Mouse (Mus musculus) 3134 (cell line): ENCODE results near the gene Gbp2b.
"Not testable (repeated sequence)": the region's sequence is repeated elsewhere in the genome, so short reads cannot be mapped to it uniquely, and the experiment has no call there.

Experiments
- DNase-seq: peaks from one replicate; pipeline ENCODE4 v3.0.0-alpha.2; 2011; ENCODE audit warnings: low spot score; ENCODE audit not compliant: insufficient read length; ENCODE audit errors: extremely low read depth

The Gbp2b gene

GRCm38 (mm10) chr3:142620111-142620955 lies 25.7 kb downstream of the Gbp2b start, which contains the start of gene Gbp2:
Gene Gbp2, plus strand, starts transcription at chr3:142620602.
- DNase-seq: peak; percentile 75

DNA sequence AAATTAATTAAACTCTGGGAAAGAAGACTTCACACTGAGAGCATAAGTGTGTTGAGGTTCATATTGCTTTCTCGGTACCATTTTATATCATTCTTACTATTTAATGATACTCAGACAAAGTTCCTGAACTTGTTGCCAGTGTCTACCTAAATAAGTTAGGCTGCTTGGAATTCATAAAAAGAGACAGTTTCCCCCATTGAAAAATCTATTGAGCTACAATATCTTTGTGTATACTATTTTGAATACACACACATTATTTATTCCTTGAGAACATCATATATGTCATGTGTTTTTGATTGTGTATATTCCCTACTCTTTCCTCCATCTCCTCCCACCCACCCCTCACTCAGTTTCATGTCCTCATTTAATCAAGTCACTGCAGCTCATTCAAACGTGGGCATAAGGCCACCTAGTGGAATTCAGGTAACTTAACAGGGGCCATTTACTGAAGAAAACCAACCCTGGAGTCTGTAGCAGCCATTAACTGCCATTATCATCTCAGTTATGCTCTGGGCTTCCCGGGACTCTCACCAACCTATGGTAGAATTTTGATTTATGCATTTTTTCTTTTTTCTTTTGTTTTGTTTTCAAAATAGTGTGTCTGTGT lies 26.4 kb downstream of the Gbp2b start:
- peak; percentile 44 for DNase-seq

DNA sequence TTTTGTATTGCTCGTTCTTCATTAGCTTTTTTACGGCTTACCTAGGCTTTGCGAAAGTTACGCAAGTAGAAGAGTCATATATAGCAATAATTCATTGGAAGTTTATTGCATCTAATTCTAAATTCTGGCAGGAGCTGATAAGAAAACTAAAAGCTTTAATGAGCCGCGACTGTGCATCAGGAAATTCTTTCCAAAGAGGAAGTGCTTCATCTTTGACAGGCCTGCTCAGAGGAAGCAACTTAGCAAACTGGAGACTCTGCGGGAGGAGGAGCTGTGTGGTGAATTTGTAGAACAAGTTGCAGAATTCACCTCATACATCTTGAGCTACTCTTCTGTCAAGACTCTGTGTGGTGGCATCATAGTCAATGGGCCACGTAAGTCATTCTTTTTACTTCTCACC lies 35.7 kb downstream of the Gbp2b start:
- DNase-seq: no peak

DNA sequence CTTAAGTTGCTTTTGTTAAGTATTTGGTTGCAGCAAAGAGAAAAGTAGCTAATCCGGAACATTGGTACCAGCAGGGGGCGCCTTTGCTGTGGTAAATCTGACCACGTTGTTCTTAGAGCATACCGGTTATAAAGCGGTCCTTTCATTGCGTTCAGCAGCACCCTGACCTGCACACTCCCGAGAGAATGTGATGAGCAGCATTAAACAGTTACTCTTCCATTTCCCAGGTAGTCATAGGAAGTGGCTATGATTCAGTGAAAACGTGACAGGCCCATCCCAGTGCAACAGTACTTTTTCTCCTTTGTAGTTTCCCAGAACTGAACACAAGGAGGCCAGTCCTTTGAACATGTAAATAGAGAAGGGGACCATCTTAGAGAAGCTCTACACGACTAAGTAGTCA lies 45.6 kb downstream of the Gbp2b start:
- DNase-seq: peak; percentile 12

DNA sequence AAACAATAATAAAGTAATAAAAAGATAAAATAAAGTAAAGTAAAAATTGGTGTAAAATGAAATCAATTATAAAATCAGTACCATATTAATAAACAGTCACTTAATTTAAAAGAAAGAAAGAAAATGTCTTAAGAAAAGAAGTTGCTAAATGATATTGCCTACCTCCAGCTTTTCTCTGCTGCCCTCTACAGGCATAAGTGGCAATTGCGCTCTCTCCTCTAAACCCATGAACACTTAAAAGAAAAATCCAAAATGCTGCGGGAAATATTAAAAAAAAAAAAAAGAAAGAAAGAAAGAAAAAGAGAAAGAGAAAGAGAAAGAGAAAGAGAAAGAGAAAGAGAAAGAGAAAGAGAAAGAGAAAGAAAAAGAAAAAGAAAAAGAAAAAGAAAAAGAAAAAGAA lies 51.3 kb downstream of the Gbp2b start:
- DNase-seq: peak; percentile 28

DNA sequence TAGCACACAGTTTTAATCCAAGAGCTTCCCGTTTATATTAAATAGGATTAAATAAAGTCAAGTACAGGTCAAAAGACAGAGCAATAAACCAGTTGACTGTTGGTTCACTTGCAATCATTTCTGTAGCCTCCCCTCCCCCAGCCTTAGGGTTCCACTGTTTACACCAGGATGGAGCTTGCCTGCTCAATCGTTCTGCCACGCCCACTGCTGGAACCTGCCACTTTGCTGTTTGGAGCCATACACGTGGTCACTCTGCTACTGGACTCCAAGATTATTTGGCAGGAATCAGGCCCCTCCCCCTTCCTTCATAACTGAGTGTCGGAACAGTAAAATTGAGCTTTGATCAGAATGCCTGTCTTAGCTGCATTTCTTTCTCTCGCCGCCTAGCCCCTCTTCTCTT lies 53.2 kb downstream of the Gbp2b start:
- not testable (repeated sequence) for DNase-seq

DNA sequence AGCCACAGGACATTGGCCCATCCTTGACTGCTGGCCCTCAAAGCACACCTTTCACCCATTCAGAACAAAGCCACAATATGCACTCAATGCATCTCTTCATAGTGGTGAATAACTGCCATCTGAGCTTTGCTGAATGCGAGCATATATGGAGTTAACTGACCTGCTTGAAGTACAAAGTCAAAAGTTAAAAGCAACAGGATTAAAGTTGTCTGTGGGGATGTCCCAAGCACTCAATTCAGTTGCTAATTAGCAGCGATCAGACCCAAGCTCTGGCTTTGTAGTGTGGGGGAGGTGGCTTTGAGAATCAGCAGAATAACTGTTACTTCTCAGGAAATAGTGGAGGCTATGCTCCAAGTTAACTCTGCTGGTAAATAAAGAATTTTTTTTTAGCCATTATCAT lies 55.6 kb downstream of the Gbp2b start:
- no peak for DNase-seq

- no peak for DNase-seq
Observed at GRCm38 (mm10) chr3:142664723-142665122, 70.1 kb downstream of the Gbp2b start.
